Mouse (Mus musculus) left cerebral cortex, postnatal 14 days (tissue): ENCODE measurements at regions not wholly inside any gene's neighbourhood (a gene's known extent, or its start where the extent isn't known, plus 50 kb on each side); places are given as distances from the start of the nearest gene placed in this dataset.

Experiments used
- DNase-seq, 2 experiments: peaks; one replicate each; pipeline ENCODE4 v3.0.0; 2021 to 2022; ENCODE audit warnings: low spot score in 2 of 2, mixed read lengths in 1 of 2
- intact Hi-C: fragments of 180-260 bp; cut with DNase I; formaldehyde crosslinking; loops from one replicate; pipeline ENCODE4 v1.15.1; 2025

GRCm38 (mm10) chr15:36893407-36893969 lies 114.1 kb downstream of the Zfp706 start:
- no peak for DNase-seq
- intact Hi-C loops: no loop called here

DNA sequence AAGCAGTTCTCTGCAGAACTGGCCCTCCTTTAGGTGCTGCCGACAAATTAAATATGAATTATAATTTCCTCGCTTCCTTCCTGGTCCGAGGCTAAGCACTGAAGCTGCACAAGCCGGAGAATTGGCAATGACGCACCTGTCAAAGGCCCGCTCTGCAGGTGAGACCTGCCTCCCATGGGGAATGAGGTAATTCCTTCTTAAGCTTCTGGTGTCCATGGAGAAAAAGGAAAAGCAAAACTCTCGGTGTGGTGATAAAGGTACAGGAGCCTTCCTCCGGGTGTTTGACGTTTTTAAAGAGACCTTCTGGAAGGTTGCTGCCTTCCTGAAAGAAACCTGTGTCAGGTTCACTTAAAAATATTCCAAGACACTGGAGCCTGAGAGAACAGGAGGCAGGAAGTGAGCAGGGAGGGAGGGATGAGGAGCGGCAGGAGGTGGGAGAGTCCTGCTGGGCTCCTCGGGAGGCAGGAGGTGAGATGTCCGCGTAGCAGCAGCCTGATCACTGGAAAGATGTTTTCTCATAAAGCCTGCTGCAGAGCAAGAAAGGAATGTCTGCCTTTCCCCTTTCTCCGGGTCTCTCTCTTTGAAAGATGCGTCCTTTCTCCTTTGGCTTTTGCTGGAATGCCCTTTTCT lies 114.9 kb downstream of the Zfp706 start:
- intact Hi-C loops: no loop called here

GRCm38 (mm10) chr15:36891851-36892250 lies 115.7 kb downstream of the Zfp706 start:
- intact Hi-C loops: no loop called here
- DNase-seq: no peak

More for the DNA sequence above, 114.9 kb downstream of the Zfp706 start:
- DNase-seq: no peak

- no peak for DNase-seq
- intact Hi-C loops: no loop called here
Observed at GRCm38 (mm10) chr15:36891296-36891695, 116.3 kb downstream of the Zfp706 start.

GRCm38 (mm10) chr15:36889072-36889471 lies 118.5 kb downstream of the Zfp706 start:
- DNase-seq: no peak
- intact Hi-C loops: no loop called here

- intact Hi-C loops: no loop called here
- DNase-seq: no peak
Observed at GRCm38 (mm10) chr15:36888351-36889069, 119.1 kb downstream of the Zfp706 start.

DNA sequence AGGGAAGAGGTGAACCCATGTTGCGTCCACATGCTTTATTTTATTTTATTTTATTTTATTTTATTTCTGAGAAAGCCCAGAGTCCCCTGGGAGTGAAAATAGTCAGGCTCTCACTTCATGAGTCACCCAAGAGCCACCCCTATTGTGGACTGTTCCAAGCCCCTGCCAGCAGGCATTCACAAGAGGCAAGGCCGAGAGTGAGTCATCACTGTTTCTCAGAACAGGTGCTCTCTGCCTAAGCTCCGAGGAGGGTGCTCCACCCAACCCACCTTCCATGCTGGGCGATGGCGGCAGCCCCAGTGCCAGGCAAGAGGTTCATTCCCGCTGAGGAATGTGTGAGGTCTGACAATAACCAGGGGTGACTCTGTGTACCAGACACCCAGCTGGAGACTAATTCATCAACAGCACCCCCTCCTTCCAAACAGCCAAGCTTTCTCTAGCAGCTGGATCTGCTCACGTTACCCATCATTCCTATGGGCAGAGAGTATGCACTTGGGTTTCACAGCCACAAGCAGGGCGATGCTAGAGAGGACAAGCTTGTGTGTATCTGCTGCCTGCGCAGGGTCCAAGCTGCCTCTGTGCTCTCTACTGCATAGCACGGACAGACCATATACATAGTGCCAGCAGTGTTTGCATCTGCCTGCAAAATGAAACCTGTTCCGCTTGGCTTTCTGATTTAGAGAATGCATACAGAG lies 122.8 kb downstream of the Zfp706 start:
- DNase-seq: peak in 1 of 2 experiments; percentile 57
- intact Hi-C loops: no loop called here

GRCm38 (mm10) chr15:36884074-36884473 lies 123.5 kb downstream of the Zfp706 start:
- DNase-seq: no peak
- intact Hi-C loops: no loop called here

DNA sequence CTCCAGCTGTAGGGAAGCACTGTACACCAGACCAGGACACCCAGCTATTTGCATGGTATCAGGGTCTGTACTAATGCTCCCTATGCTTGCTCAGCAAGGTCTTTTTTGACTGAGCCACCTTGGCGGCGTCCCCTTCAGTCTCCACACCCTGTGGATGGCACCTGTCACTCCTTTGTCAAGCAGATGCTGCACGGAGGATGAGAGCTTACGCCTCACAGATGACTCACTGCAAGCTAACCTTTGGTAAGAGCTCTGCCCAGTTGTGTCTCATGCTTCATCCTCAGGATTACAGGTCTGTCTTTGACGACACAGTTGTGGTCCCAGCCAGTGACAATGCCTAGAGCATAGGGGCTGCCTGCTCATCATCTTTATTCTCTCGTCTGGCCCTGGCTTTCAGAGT lies 124.4 kb downstream of the Zfp706 start:
- intact Hi-C loops: no loop called here
- DNase-seq: no peak

- DNase-seq: no peak
- intact Hi-C loops: no loop called here
Observed at GRCm38 (mm10) chr15:36881576-36881975, 126.0 kb downstream of the Zfp706 start.

DNA sequence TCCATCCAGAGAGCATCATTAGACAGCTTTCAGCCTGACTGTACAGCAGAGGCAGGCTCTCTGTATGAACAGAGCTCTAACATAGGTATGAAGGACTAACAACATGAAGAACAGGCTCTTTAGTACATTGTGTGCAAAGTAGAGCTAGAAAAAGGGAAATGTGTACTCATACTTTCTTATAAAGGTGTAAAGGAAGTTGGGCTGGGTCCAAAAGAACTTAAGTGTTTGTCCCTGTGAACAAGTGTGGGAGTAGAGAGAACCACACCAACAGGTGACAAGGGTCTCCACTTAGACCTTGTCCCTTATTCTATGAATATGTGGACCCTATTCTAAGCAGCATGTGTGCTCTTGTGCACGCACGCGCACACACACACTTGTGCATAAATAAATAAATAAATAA lies 127.0 kb downstream of the Zfp706 start:
- intact Hi-C loops: no loop called here
- DNase-seq: no peak

GRCm38 (mm10) chr15:36879587-36879986 lies 128.0 kb downstream of the Zfp706 start:
- intact Hi-C loops: no loop called here
- DNase-seq: no peak

- intact Hi-C loops: no loop called here
- DNase-seq: no peak
Observed at GRCm38 (mm10) chr15:36878960-36879359, 128.6 kb downstream of the Zfp706 start.

GRCm38 (mm10) chr15:36878276-36878675 lies 129.3 kb downstream of the Zfp706 start:
- intact Hi-C loops: no loop called here
- no peak for DNase-seq

- intact Hi-C loops: no loop called here
- DNase-seq: no peak
Observed at GRCm38 (mm10) chr15:36877501-36877900, 130.1 kb downstream of the Zfp706 start.

GRCm38 (mm10) chr15:36875980-36876778 lies 131.4 kb downstream of the Zfp706 start:
- DNase-seq: no peak
- intact Hi-C loops: no loop called here

DNA sequence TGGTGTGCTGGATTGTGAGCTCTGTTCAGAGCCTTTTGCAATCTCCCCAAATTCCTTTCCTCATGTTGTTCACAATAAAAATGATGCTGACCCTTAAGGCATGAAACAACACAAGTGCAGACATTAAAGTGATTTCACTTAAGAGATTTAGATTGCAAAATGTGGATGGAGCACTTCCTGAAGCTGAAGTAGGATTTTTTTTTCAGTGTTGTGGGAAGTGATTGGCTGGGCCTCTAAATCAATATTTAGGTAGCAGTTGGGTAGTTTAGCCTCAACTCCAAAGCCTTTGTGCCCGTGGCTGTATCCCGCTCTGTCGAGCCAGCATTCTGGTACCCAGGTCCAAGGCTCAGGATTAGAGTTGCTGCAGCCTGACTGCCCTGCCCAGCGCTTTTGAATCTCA lies 133.0 kb downstream of the Zfp706 start:
- intact Hi-C loops: no loop called here
- no peak for DNase-seq

DNA sequence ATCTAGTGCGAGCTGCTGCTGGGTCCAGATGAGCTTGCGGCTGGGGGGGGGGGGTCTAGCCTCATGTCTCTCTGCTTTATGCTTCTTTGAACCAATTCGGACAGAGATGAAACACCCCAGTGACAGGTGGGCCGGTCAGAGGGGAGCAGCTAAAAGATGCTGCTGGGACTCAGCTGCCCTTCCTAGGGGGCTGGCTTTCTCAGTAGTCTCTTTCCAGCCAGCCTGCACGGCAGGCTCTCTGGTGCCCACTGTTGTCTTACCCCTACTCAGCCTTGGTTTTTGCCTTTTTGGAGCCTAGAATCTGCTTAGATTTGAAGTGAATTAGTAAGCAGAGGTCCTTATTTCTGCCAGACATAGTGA lies 133.7 kb downstream of the Zfp706 start:
- intact Hi-C loops: no loop called here
- DNase-seq: no peak

DNA sequence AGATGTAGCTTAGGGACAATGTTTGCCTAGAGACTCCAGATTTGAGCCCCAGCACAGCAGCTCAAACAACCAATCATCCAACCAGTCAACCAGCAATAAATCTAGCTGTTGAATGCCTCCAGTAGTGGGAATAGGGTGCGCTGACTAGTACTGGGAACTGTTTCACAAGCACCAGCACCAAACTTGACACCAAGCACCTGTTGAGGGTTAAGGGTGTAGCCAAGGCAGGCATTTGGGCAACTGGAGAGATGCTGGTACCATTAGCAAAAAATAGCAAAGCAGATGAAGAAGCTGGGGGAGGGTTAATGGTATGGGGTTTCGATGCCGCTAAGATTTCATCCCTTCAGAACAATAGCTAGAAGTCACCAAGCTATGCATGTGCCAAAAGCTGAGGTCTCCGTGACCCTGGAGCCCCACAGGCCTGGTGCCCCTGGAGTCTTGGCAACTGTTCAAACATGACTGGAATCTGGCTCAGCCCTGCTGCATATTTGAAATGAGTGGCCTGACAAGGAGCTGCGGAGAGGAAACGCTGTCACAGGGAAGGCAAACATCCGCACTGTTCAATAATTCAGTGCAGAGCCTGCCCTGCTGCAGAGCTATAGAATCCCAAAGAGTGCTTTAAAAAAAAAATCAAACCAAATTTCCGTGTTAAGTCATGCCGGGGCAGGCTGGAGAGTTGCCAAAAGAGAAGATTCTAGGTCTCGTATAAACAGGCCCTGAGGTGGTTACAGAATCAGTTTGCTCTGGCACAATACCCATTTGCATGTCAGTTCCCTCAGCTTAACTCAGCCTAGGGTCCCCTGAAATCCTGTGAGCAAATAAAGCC lies 134.3 kb downstream of the Zfp706 start:
- DNase-seq: peak in 1 of 2 experiments; percentile 59
- intact Hi-C loops: no loop called here
